Mouse (Mus musculus) retina, postnatal 7 days (tissue): Measurements from ENCODE around the gene Ccdc6.

Experiments used
- DNase-seq: peaks from one replicate; pipeline ENCODE4 v3.0.0-alpha.2; 2012; ENCODE audit warnings: low read depth, low spot score

The Ccdc6 gene

DNA sequence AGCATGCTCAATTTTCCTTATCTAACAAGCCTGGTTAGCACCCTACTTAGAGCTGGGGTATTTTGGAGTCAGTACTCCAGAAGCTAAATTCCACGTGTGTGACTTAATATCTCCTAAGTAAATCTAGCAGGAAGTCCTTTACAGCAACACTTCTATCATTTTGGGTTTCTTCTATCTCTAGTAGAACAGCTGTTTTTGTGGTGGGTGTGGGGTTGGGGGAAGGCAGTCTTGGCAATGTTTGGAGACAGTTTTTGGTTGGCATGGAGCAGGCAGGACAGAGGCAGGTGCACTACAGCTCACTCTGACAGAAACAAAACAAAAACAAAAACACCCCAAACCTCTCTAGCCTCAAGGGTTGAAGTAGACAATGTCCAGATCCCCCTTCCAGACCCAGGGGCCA, 3.1 kb upstream of the Ccdc6 start:
- no peak for DNase-seq

DNA sequence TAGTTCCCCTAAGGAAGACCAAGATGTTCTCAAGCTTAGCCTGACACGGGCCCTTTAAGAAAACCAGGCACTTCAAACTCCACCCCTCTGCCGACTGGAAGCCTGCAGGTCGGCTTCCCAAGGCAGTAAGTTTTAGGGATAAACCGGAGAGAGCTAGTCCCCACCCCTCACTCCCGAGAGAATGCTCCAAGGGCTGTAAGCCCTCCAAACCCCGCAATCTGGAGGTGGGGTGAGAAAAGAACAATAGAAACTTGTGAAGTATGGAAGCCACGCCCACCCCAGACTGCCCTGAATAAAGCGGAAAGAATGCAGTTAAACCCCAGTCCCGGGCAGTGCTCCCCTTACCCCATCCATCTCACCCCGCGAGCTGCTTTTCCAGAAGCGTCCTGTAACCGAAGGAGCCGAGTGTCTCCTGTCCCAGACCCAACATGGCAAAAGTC, 1.9 kb upstream of the Ccdc6 start:
- DNase-seq = no peak

DNA sequence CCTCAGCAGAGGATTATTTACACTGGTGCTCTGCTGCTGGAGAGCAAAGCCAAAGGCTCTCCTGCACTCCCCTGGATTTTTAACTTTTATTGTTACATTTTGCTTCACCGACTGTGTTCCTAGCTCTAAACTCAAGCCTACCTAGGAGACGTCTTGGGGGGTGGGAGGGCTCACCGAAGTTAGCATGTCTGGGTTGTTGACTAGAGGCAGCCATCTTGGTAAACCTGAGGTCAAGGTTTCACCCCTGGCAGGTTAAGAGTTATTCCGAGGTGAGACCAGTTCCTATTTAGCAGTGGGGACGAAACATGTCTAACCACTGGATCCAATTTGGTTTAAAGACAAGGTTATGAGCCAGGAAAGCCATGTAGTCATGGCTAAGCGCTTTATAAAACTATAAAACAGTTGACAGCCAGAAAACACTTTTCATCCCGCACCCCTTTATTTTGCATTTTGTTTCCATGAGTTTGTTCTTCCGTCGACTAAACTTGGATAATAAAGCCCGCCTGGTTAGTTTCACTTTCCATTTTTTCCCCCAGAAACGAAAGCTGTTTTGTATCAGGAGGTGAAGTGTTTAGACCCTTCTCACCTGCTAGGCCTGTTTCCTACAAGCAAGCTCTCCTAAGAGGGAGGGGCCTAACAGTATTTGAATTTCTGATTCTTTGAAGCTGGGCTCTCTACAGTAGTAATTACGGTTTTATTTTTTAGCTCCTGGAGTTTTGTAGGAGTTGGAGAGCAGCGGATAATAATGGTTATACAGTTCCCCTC, 1.2 kb upstream of the Ccdc6 start:
- no peak for DNase-seq

- no peak for DNase-seq
These were observed 475 bp downstream of the Ccdc6 start for GRCm38 (mm10) chr10:70097291-70097901.

DNA sequence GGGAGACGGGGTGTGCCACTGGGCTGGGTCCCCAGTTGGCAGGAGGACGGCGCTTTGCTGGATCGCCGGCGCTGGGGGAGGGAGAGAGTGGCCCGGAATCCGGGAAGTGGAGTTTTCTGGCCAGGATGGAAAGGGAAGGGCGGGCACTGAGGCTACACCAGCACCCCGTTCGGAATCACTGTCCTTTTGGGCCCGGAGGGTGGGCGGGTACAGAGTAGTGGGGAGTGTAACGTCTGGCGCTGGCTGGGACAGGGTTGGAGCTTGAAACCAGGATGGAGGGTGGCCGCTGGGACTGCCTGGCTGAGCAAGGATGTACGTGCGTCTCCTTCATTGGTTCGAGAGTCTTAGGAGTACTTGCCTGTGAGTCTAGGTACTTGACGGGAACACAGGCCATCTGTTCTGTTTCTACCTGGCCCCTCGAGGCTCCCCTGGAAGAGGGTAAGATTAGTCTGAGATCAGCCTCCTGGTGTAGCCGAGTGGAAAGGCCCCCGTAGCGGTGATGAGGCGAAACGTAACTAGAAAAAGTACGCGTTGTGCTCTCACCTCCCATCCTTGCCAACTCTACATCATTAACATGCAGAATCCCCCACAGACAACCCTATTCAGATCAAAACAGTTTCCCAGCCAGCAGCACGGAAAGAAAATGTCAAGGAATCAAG, 1.1 kb downstream of the Ccdc6 start:
- no peak for DNase-seq

DNA sequence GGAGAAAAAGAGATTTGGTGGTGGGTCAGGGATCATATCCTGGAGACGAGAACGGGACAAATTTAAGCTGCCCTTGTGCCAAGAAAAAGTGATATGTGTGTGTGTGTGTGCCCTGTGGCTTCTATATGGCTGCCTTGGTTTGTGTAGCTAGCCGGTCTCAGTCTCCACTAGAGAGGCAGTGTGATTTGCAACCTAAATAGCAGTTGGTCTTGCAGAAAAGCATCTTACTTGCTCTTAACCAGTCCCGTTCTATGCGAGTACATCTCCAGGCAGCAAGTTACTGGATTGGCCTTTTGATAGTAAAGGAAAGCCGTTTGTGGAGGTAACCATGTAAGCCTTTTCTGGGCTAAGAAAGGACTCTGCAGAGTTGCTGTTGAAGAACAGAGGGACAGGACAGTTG, 1.7 kb downstream of the Ccdc6 start:
- no peak for DNase-seq

GRCm38 (mm10) chr10:70099052-70099451, 2.1 kb downstream of the Ccdc6 start:
- DNase-seq = no peak

DNA sequence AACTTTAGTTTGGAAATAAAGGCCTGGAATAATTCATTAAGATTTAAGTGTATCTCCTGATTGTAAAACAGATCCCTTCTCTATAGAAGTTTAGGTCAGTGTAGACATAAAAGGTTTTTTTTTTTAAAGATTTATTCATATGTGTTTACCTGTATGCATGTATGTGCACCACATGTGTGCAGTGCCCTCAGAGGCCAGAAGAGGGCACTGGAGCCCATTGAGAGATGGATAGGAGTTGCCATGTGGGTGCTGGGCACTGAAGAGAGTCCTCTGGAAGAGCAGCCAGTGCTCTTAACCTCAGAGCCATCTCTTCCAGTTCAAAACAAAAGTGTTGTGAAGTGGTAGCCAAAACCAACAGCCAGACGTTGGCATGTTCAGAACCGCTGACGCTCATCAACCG, 5.2 kb downstream of the Ccdc6 start:
- no peak for DNase-seq

GRCm38 (mm10) chr10:70108016-70108415, 11.1 kb downstream of the Ccdc6 start:
- no peak for DNase-seq

DNA sequence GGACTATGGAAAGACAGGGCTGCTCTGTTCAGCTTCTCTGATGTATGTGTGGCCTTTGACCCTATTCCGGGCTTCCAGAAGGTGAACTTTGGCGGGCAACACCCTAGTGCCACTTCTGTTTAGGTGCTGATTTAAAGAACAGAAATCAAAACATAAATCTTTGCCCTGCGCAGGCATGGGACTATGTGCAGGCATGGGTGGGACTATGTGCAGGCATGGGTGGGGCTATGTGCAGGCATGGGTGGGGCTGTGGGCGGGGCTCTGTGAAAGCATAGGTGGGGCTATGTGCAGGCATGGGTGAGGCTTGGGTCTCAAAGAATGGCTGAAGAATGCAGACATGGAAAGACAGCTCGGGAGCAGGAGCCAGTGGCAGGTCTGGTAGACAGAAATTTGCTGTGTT, 13.1 kb downstream of the Ccdc6 start:
- no peak for DNase-seq

DNA sequence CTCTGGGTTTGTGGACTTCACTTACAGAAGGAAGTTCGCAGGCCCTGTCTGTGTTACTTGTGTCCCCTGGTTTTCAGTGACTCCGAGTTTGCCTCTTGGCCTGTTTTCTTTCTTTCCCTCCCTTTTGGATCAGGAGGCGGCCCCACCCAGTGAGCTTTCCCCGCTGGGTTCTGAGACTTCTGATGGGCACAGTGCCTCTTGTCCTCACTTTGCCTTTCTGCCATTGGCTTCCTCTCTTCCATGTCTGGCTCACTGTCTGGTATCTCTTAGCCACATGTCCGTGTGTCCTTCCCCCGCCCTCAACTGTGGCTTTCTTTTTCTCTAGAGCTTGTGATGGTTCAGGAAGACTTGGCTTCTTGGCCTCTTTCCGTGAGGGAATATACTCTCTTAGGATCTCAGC, 13.9 kb downstream of the Ccdc6 start:
- DNase-seq = no peak

DNA sequence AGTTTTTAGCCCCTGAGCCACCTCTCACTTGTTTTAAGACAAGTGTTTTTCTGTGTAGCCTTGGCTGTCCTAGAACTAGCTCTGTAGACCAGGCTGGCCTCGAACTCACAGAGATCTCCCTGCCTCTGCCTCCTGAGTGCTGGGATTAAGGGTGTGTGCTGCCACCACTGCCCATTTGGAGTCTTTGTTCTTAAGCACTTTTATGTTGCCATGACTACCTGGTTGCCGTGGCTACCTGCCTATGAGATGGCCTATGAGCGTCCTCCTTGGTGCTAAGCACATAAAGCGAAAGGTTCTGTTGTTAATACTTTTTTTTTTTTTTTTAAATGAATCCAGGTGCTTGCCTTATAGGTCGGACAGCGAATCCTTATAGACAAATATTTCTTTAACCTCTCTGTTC, 14.7 kb downstream of the Ccdc6 start:
- DNase-seq = no peak

DNA sequence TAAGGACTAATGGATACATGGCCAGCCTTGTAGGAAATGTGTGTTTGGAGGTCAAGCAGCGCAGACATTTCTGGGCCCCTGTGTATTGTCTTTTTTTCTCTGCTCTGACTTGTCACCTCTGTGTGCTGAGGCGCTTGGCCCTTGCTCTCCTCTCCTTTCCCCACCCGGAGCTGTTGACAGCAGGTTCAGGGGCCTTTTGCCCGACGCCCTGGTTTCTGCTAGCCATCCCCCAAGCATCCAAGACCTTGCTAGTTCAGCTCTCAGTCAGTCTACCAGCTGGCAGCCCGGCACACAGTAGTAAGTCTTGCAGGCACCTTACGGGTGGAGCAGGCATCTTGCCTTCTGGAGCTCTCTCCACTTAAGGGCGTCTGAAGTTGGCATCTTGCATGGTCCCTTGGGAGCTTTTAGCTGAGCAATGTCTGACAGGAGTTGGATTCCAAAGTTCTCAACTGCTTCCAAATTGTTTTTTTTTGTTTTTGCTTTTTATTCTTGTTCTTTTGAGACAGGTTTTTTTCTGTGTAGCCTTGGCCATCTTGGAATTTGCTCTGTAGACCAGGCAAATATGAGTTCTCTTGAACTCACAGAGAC, 17.2 kb downstream of the Ccdc6 start:
- DNase-seq = no peak

DNA sequence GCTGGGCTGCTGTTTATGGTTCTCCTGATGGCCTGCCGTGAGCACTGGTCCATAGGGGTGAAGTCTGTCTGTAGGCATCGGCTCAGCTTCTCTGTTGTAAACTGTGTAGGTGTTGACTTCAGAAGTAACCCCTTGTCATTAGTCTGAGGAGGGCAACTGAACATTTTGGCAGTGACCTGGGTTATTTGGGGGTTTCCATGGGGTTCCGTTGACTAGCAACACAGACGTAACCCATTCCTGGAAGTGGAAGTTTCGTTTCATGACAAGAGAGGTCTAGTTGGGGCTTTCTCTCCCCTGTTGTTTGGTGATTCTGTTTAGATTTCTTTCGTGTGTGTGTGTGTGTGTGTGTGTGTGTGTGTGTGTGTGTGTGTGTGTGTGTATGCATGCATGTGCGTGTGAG, 19.5 kb downstream of the Ccdc6 start:
- DNase-seq = no peak

DNA sequence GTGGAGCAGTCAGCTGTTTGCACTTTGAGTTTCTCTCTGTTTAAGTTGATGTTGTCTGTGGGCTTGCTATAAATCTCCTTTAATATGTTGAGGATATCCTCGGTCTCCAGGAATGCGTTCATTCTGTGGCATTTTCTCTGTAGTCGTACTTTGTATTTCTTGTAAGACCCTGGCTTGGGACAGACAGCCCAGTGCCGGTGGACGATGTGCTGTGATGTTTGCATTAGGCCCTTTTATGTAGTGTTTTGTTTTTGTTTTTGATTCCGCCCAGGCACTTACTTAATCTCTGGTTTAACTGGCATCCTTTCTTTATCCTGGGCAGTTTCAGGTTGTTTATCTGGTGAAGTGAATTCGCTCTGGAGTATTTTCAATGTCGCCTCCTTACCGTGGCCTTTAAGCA, 22.5 kb downstream of the Ccdc6 start:
- no peak for DNase-seq

DNA sequence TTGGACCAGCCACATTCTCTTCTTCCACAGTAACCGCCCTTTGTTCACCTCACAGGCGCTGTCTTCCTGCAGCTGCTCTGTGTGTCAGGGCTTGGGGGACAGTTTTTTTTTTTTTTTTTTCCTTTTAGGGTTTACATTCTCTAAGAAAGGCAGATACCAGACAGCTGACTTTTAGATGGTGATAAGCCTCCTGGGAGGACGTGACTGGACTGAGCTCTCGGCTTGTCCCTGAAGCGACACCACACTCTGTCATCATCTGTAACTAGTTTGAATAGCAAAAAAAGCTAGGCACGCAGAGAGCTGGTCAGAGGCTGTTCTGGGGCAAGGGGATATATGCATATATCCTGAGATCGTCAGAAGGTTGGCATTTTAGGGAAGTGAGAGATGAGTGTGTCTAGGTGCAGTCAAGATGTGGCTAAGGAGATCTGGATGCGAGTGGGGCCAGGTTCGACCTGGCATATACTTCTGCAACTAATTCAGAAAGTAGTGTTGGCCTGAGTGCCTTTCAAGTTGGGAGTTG, 23.0 kb downstream of the Ccdc6 start:
- no peak for DNase-seq

GRCm38 (mm10) chr10:70120671-70121405, 23.9 kb downstream of the Ccdc6 start:
- no peak for DNase-seq

GRCm38 (mm10) chr10:70121406-70121695, 24.4 kb downstream of the Ccdc6 start:
- DNase-seq = no peak

GRCm38 (mm10) chr10:70123454-70123853, 26.5 kb downstream of the Ccdc6 start:
- no peak for DNase-seq

DNA sequence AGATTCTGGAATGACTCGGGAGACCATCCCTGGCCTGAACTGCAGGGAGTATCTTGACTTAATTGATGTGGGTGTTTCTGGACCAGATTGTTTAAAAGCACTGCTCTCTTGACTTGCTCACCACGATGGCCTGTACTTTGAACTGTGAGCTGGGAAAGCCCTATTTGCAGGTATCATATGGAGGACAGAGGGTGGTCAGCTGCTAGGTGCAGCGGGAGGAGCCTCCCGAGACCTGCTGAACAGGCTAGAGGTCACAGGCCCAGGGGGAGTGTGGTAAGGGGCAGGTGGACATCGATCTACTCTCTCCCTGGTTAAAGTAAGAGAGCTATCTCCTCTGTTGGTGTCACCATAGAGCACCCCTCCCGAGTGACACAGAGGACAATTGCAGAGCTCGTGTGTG, 28.6 kb downstream of the Ccdc6 start:
- DNase-seq = no peak

DNA sequence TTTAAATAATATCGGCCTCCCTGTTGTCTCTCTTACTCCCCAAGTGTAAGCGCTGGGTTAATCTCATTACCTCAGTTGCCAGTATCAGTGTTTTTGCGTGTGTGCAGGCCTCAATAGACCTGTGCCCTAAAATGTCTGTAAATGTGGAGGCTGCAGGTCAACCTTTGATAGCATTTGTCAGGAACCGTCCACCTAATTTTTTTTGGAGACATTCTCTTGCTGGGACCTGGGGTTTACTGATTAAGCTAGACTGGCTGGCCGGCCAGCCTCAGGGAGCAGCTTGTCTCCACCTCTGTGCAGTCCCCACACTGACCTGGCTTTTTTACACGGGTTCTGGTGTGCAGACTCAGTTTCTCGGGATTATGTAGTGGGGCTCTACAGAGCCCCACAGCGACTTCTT, 30.4 kb downstream of the Ccdc6 start:
- no peak for DNase-seq

- no peak for DNase-seq
These were observed 31.5 kb downstream of the Ccdc6 start for GRCm38 (mm10) chr10:70128408-70128807.
